Comparison of ENCODE assay signal across 7 mouse cellular contexts in the genomic region with DNA sequence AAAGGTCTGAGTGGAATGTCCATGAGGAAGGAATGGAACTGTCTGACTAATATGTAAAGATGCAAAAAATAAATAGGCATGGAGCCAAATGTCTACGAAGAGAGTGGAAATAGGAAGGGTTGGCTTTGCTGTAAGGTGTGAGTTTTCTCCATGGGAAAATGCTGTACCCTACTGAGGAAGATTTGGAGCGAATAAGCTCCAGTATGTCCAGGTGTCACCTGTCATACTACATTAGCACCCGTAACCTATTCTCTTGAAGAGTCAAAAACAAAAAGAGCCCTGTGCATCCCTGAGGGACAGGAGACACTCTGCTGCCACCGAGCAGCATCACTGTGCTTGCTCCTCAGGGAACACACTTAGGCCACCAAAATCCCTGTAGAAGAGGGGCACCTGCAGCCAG.
"Had no signal": no experiment of that assay in that cellular context is flagged by ENCODE, and none has a peak within 500 bp of the region (broad histone marks: within the 10 kb centered on the region; RNA-seq: fewer than 3 reads in every experiment).

No protein-coding gene starts in this region.

- DNase-seq: kidney, postnatal 10 days; kidney, postnatal 4 days; left cerebral cortex, postnatal 4 days; lung, postnatal 14 days; retina, postnatal 1 day; right cerebral cortex, postnatal 4 days had no signal

- ATAC-seq: midbrain, embryonic 16.5 days had no signal
